Mouse (Mus musculus) CD4-positive, CD25-positive, alpha-beta regulatory T cell, adult 2 months (primary cell): ENCODE results near the gene Psmb3.
"Not testable (repeated sequence)": the region's sequence is repeated elsewhere in the genome, so short reads cannot be mapped to it uniquely, and the experiment has no call there.

Experiments used
- DNase-seq: peaks from one replicate; pipeline ENCODE4 v3.0.0-alpha.2; 2012; ENCODE audit warnings: low read depth, low spot score

Gene Psmb3

GRCm38 (mm10) chr11:97703039-97703826 lies at the start of gene Psmb3:
Psmb3 (plus strand) TSS chr11:97703399.
- DNase-seq: peak; percentile 99

GRCm38 (mm10) chr11:97654210-97654609 lies 49.0 kb upstream of the Psmb3 start:
- DNase-seq: no peak

GRCm38 (mm10) chr11:97656269-97656971 lies 46.8 kb upstream of the Psmb3 start:
- DNase-seq: no peak

- no peak for DNase-seq
These were observed 45.8 kb upstream of the Psmb3 start for GRCm38 (mm10) chr11:97657184-97657945.

- not testable (repeated sequence) for DNase-seq
These were observed 45.2 kb upstream of the Psmb3 start for GRCm38 (mm10) chr11:97657967-97658366.

- DNase-seq: no peak
These were observed 44.4 kb upstream of the Psmb3 start for GRCm38 (mm10) chr11:97658751-97659266.

- DNase-seq: peak; percentile 81
These were observed 43.8 kb upstream of the Psmb3 start for GRCm38 (mm10) chr11:97659267-97659989.

GRCm38 (mm10) chr11:97659990-97660714 lies 43.0 kb upstream of the Psmb3 start:
- DNase-seq: peak; percentile 89

- DNase-seq: no peak
These were observed 42.2 kb upstream of the Psmb3 start for GRCm38 (mm10) chr11:97660734-97661647.

- DNase-seq: peak; percentile 69
These were observed 41.5 kb upstream of the Psmb3 start for GRCm38 (mm10) chr11:97661648-97662133.

- DNase-seq: peak; percentile 83
These were observed 40.8 kb upstream of the Psmb3 start for GRCm38 (mm10) chr11:97662207-97662892.

- peak; percentile 84 for DNase-seq
These were observed 40.2 kb upstream of the Psmb3 start, which contains the start of gene Mllt6 for GRCm38 (mm10) chr11:97662893-97663527. Mllt6 (plus strand) TSS chr11:97663414.

GRCm38 (mm10) chr11:97663528-97664338 lies 39.5 kb upstream of the Psmb3 start:
- peak; percentile 58 for DNase-seq

GRCm38 (mm10) chr11:97664339-97664665 lies 38.9 kb upstream of the Psmb3 start:
- DNase-seq: peak; percentile 36

- peak; percentile 68 for DNase-seq
These were observed 38.4 kb upstream of the Psmb3 start for GRCm38 (mm10) chr11:97664771-97665240.

GRCm38 (mm10) chr11:97665431-97665830 lies 37.8 kb upstream of the Psmb3 start:
- no peak for DNase-seq

GRCm38 (mm10) chr11:97666221-97666620 lies 37.0 kb upstream of the Psmb3 start:
- DNase-seq: peak; percentile 33
